Mouse (Mus musculus): ENCODE data around the gene Opn1sw. TPM values are rescaled to one million over a fixed set of nuclear protein-coding genes. Genes with fewer than 3 reads are reported as not detected.

The Opn1sw gene
- polyA plus RNA-seq, 1 experiment from 2014 or later: 0.40 TPM

Small RNAs within 50 kb of the gene (microRNA-seq; reads per million reads assigned to microRNA genes)
- gene Gm26220 (not detected), gene Gm44354 (not detected)

Other genes with a start within 250 kb of the Opn1sw start
- 23.5 and 25.5 TPM in 2 replicates for gene Rbm28, start 223.5 kb downstream of the Opn1sw start, polyA plus RNA-seq (2015; fragmentation: Nextera tagmentation; extraction: Ambion mirVana)
- 0.23 and 0.27 TPM in 2 replicates for gene Prrt4, start 208.9 kb downstream of the Opn1sw start, polyA plus RNA-seq (2015; fragmentation: Nextera tagmentation; extraction: Ambion mirVana)
- gene Impdh1, start 172.1 kb downstream of the Opn1sw start, polyA plus RNA-seq (2015; fragmentation: Nextera tagmentation; extraction: Ambion mirVana): 39.7 and 40.1 TPM in 2 replicates
- 27.0 and 27.8 TPM in 2 replicates for gene Hilpda, start 116.0 kb downstream of the Opn1sw start, polyA plus RNA-seq (2015; fragmentation: Nextera tagmentation; extraction: Ambion mirVana)
- 0.13 and 0.29 TPM in 2 replicates for gene Fam71f2, start 108.9 kb downstream of the Opn1sw start, polyA plus RNA-seq (2015; fragmentation: Nextera tagmentation; extraction: Ambion mirVana)
- gene Fam71f1, start 69.3 kb downstream of the Opn1sw start, polyA plus RNA-seq (2015; fragmentation: Nextera tagmentation; extraction: Ambion mirVana): not detected in 2 replicates
- gene Calu, start 40.4 kb downstream of the Opn1sw start, polyA plus RNA-seq (2015; fragmentation: Nextera tagmentation; extraction: Ambion mirVana): 276 and 282 TPM in 2 replicates
- 5.5 and 6.5 TPM in 2 replicates for gene Ccdc136, start 7.8 kb upstream of the Opn1sw start, polyA plus RNA-seq (2015; fragmentation: Nextera tagmentation; extraction: Ambion mirVana)
- 6.1 and 7.3 TPM in 2 replicates for gene Flnc, start 44.8 kb upstream of the Opn1sw start, polyA plus RNA-seq (2015; fragmentation: Nextera tagmentation; extraction: Ambion mirVana)
- 358 and 362 TPM in 2 replicates for gene Atp6v1f, start 79.2 kb upstream of the Opn1sw start, polyA plus RNA-seq (2015; fragmentation: Nextera tagmentation; extraction: Ambion mirVana)
- gene Atp6v1fnb, start 83.0 kb upstream of the Opn1sw start, polyA plus RNA-seq (2015; fragmentation: Nextera tagmentation; extraction: Ambion mirVana): 0.38 TPM in 1 of 2 replicates, not detected in the other
- 10.9 and 12.0 TPM in 2 replicates for gene Kcp, start 119.5 kb upstream of the Opn1sw start, polyA plus RNA-seq (2015; fragmentation: Nextera tagmentation; extraction: Ambion mirVana)
- 7.4 and 8.5 TPM in 2 replicates for gene Irf5, start 138.2 kb upstream of the Opn1sw start, polyA plus RNA-seq (2015; fragmentation: Nextera tagmentation; extraction: Ambion mirVana)
- 69.7 and 71.3 TPM in 2 replicates for gene Tnpo3, start 221.4 kb upstream of the Opn1sw start, polyA plus RNA-seq (2015; fragmentation: Nextera tagmentation; extraction: Ambion mirVana)

All from intestine, embryonic 16.5 days (tissue).